Mouse (Mus musculus): ENCODE results near the gene Rnf150. TPM values are rescaled to one million over a fixed set of nuclear protein-coding genes. Genes with fewer than 3 reads are reported as not detected.

The Rnf150 gene
- polyA plus RNA-seq, 1 experiment: 2.0 TPM

GRCm38 (mm10) chr8:83082251-83082650, 219.1 kb downstream of the Rnf150 start:
- Histone ChIP-seq H3ac (ENCODE audit: control insufficient read depth, insufficient read length) (no peak overlapping the region), H3K27me3 (ENCODE audit: control insufficient read depth, insufficient read depth, insufficient read length) (no peaks in the 10 kb centered on the region), H3K4me3 (no peak overlapping the region), H3K79me2 (ENCODE audit: control insufficient read depth, insufficient read depth) (no peaks in the 10 kb centered on the region), H3K36me3 (ENCODE audit: control insufficient read depth, insufficient read depth) (no peaks in the 10 kb centered on the region), H3K4me2 (ENCODE audit: low read depth) (no peak overlapping the region)
- no peak for TF ChIP-seq E2F4 (IDR thresholded peaks at IDR 0.05; ENCODE audit: insufficient read depth)
- no peak for TF ChIP-seq MAX (IDR thresholded peaks at IDR 0.05; ENCODE audit: low read depth)
- no peak for TF ChIP-seq CEBPB (IDR thresholded peaks at IDR 0.05; ENCODE audit: insufficient read depth, poor library complexity, severe bottlenecking)
- TF ChIP-seq POLR2AphosphoS2 (IDR thresholded peaks at IDR 0.05; ENCODE audit: insufficient read length, low read depth): no peak
- TF ChIP-seq REST (IDR thresholded peaks at IDR 0.05; ENCODE audit: insufficient read depth, insufficient read length): no peak
- TF ChIP-seq MYOD1 (IDR thresholded peaks at IDR 0.05; ENCODE audit: control insufficient read depth in 1 of 3, insufficient read length in 2 of 3, low read depth in 2 of 3): no peak
- TF ChIP-seq SRF (IDR thresholded peaks at IDR 0.05; ENCODE audit: control insufficient read depth, insufficient read length, low read depth): no peak
- no peak for TF ChIP-seq POLR2A (IDR thresholded peaks at IDR 0.05; ENCODE audit: insufficient read length, low read depth)

DNA sequence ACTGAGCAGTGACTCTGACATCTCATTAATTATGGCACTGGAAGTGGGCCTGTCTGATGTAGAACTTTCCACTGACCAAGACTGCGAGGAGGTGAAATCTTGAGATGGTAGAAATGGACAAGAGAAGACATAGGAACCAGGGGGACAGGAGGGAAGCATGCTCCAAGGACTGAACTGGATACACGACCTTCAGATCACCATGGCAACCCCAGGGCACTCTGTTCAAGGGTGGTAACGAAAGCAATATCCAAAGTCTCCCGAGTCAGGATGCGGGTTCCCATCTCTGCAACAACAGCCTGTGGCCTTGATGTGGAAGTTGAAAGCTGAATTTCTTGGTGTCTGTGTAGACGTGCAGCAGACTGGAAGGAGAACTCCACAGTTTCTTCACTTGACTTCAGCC, 220.3 kb downstream of the Rnf150 start:
- Histone ChIP-seq H3K36me3 (ENCODE audit: control insufficient read depth, insufficient read depth) (no peaks in the 10 kb centered on the region), H3K4me2 (ENCODE audit: low read depth) (no peak overlapping the region), H3K27me3 (ENCODE audit: control insufficient read depth, insufficient read depth, insufficient read length) (no peaks in the 10 kb centered on the region), H3ac (ENCODE audit: control insufficient read depth, insufficient read length) (no peak overlapping the region), H3K4me3 (no peak overlapping the region), H3K79me2 (ENCODE audit: control insufficient read depth, insufficient read depth) (no peaks in the 10 kb centered on the region)
- TF ChIP-seq MYOD1 (IDR thresholded peaks at IDR 0.05; ENCODE audit: control insufficient read depth in 1 of 3, insufficient read length in 2 of 3, low read depth in 2 of 3) (no peak), E2F4 (IDR thresholded peaks at IDR 0.05; ENCODE audit: insufficient read depth) (no peak), TCF12 (IDR thresholded peaks at IDR 0.05; ENCODE audit: insufficient read depth, poor library complexity, severe bottlenecking) (no peak), POLR2A (IDR thresholded peaks at IDR 0.05; ENCODE audit: insufficient read length, low read depth) (no peak)

GRCm38 (mm10) chr8:83085581-83085980, 222.4 kb downstream of the Rnf150 start:
- no peak overlapping the region for H3K4me3 ChIP-seq
- no peak overlapping the region for H3ac ChIP-seq (ENCODE audit: control insufficient read depth, insufficient read length)
- H3K27me3 ChIP-seq (ENCODE audit: control insufficient read depth, insufficient read depth, insufficient read length): no peaks in the 10 kb centered on the region
- H3K4me2 ChIP-seq (ENCODE audit: low read depth): no peak overlapping the region
- no peak for TF ChIP-seq POLR2A (IDR thresholded peaks at IDR 0.05; ENCODE audit: insufficient read length, low read depth)
- no peak for TF ChIP-seq TCF3 (IDR thresholded peaks at IDR 0.05; ENCODE audit: insufficient read length, low read depth)
- no peaks in the 10 kb centered on the region for H3K79me2 ChIP-seq (ENCODE audit: control insufficient read depth, insufficient read depth)
- no peaks in the 10 kb centered on the region for H3K36me3 ChIP-seq (ENCODE audit: control insufficient read depth, insufficient read depth)

DNA sequence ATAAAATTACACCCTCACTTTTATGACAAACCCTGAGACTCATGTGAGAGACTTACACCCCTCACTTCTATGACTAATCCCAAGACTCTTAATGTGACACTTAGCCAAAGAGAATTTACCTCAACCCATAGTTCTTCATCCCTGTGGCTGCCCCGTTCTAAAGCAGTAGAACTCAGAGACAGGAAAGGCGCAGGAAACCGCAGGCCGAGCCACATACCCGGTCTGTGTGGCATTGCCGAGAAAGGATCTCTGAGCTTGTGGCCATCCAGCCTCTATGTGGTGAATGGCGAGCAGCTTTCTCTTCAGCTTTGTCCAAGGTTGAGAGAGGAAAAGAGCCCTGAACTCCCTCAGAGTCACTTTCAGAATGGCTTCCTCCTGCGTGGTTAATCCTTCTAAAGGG, 223.5 kb downstream of the Rnf150 start:
- H3K4me2 ChIP-seq (ENCODE audit: low read depth): no peak overlapping the region
- H3ac ChIP-seq (ENCODE audit: control insufficient read depth, insufficient read length): no peak overlapping the region
- H3K27me3 ChIP-seq (ENCODE audit: control insufficient read depth, insufficient read depth, insufficient read length): no peaks in the 10 kb centered on the region
- TF ChIP-seq USF1 (IDR thresholded peaks at IDR 0.05; ENCODE audit: low read depth) (no peak), POLR2A (IDR thresholded peaks at IDR 0.05; ENCODE audit: insufficient read length, low read depth) (no peak), SRF (IDR thresholded peaks at IDR 0.05; ENCODE audit: control insufficient read depth, insufficient read length, low read depth) (no peak), MYOD1 (IDR thresholded peaks at IDR 0.05; ENCODE audit: control insufficient read depth in 1 of 3, insufficient read length in 2 of 3, low read depth in 2 of 3) (no peak), TCF3 (IDR thresholded peaks at IDR 0.05; ENCODE audit: insufficient read length, low read depth) (no peak), MAX (IDR thresholded peaks at IDR 0.05; ENCODE audit: low read depth) (no peak), TCF12 (IDR thresholded peaks at IDR 0.05; ENCODE audit: insufficient read depth, poor library complexity, severe bottlenecking) (no peak), CEBPB (IDR thresholded peaks at IDR 0.05; ENCODE audit: insufficient read depth, poor library complexity, severe bottlenecking) (no peak), POLR2AphosphoS2 (IDR thresholded peaks at IDR 0.05; ENCODE audit: insufficient read length, low read depth) (no peak), REST (IDR thresholded peaks at IDR 0.05; ENCODE audit: insufficient read depth, insufficient read length) (no peak), MYOG (IDR thresholded peaks at IDR 0.05; ENCODE audit: control insufficient read depth in 1 of 3, insufficient read depth in 1 of 3, insufficient read length in 2 of 3, low read depth in 2 of 3) (no peak), E2F4 (IDR thresholded peaks at IDR 0.05; ENCODE audit: insufficient read depth) (no peak)
- no peak overlapping the region for H3K4me3 ChIP-seq
- no peaks in the 10 kb centered on the region for H3K36me3 ChIP-seq (ENCODE audit: control insufficient read depth, insufficient read depth)
- H3K79me2 ChIP-seq (ENCODE audit: control insufficient read depth, insufficient read depth): no peaks in the 10 kb centered on the region

- H3K4me2 ChIP-seq (ENCODE audit: low read depth): no peak overlapping the region
- no peaks in the 10 kb centered on the region for H3K36me3 ChIP-seq (ENCODE audit: control insufficient read depth, insufficient read depth)
- no peak for TF ChIP-seq POLR2AphosphoS2 (IDR thresholded peaks at IDR 0.05; ENCODE audit: insufficient read length, low read depth)
- no peak for TF ChIP-seq E2F4 (IDR thresholded peaks at IDR 0.05; ENCODE audit: insufficient read depth)
- no peak for TF ChIP-seq TCF3 (IDR thresholded peaks at IDR 0.05; ENCODE audit: insufficient read length, low read depth)
- TF ChIP-seq REST (IDR thresholded peaks at IDR 0.05; ENCODE audit: insufficient read depth, insufficient read length): no peak
- TF ChIP-seq MAX (IDR thresholded peaks at IDR 0.05; ENCODE audit: low read depth): no peak
- TF ChIP-seq SRF (IDR thresholded peaks at IDR 0.05; ENCODE audit: control insufficient read depth, insufficient read length, low read depth): no peak
- TF ChIP-seq CEBPB (IDR thresholded peaks at IDR 0.05; ENCODE audit: insufficient read depth, poor library complexity, severe bottlenecking): no peak
- TF ChIP-seq MYOG (IDR thresholded peaks at IDR 0.05; ENCODE audit: control insufficient read depth in 1 of 3, insufficient read depth in 1 of 3, insufficient read length in 2 of 3, low read depth in 2 of 3): no peak
- no peak for TF ChIP-seq TCF12 (IDR thresholded peaks at IDR 0.05; ENCODE audit: insufficient read depth, poor library complexity, severe bottlenecking)
- no peak for TF ChIP-seq USF1 (IDR thresholded peaks at IDR 0.05; ENCODE audit: low read depth)
- no peak for TF ChIP-seq POLR2A (IDR thresholded peaks at IDR 0.05; ENCODE audit: insufficient read length, low read depth)
- no peak for TF ChIP-seq MYOD1 (IDR thresholded peaks at IDR 0.05; ENCODE audit: control insufficient read depth in 1 of 3, insufficient read length in 2 of 3, low read depth in 2 of 3)
- no peaks in the 10 kb centered on the region for H3K79me2 ChIP-seq (ENCODE audit: control insufficient read depth, insufficient read depth)
- no peak overlapping the region for H3ac ChIP-seq (ENCODE audit: control insufficient read depth, insufficient read length)
- H3K4me3 ChIP-seq: no peak overlapping the region
- no peaks in the 10 kb centered on the region for H3K27me3 ChIP-seq (ENCODE audit: control insufficient read depth, insufficient read depth, insufficient read length)
Measured at GRCm38 (mm10) chr8:83087604-83088003, 224.4 kb downstream of the Rnf150 start.

Measured in myocyte (in vitro differentiated cells).